Mouse (Mus musculus) macrophage (primary cell): ENCODE data around the gene Atxn7l1. TPM values are rescaled to one million over a fixed set of nuclear protein-coding genes. Genes with fewer than 3 reads are reported as not detected.

Experiments
- H3K27ac ChIP-seq: fragments of 350-480 bp; formaldehyde crosslinking; 2 replicates; pipeline ENCODE4 v1.9.0; 2021
- H3K36me3 ChIP-seq: fragments of 350-480 bp; formaldehyde crosslinking; 2 replicates; pipeline ENCODE4 v1.9.0; 2021; ENCODE audit errors: inconsistent target
- H3K4me3 ChIP-seq: fragments of 350-480 bp; formaldehyde crosslinking; 2 replicates; pipeline ENCODE4 v1.9.0; 2021; ENCODE audit errors: inconsistent target
- H3K79me2 ChIP-seq: fragments of 350-480 bp; formaldehyde crosslinking; 2 replicates; pipeline ENCODE4 v1.9.0; 2021; ENCODE audit errors: inconsistent target
- WGBS: methylation state at CpG from one replicate; pipeline ENCODE4 v1.1.7; 2026; ENCODE audit warnings: inconsistent platforms; ENCODE audit not compliant: missing documents; 5-methylcytosine and 5-hydroxymethylcytosine counted together
- polyA plus RNA-seq: library from polyadenylated mRNA; stranded (reverse); fragments of 250-400 nt; gene quantifications from 3 replicates; pipeline ENCODE4 v1.2.4, GENCODE M21; 2018; ENCODE audit warnings: inconsistent platforms

The Atxn7l1 gene
- polyA plus RNA-seq, 1 experiment from 2014 or later = 70.4 TPM

- H3K79me2 ChIP-seq = no peaks in the 10 kb centered on the region; the same call in 1 of the 2 replicates
- H3K27ac ChIP-seq = no peak overlapping the region
- WGBS = 97% methylated on average over 6 of the region's 6 CpGs
- H3K4me3 ChIP-seq = no peak overlapping the region
- 0 out of 2 replicates have a peak, but pooled peaks cover 6% of the 10 kb centered on the region for H3K36me3 ChIP-seq
Observed at GRCm38 (mm10) chr12:33206300-33206699, 58.8 kb downstream of the Atxn7l1 start.

DNA sequence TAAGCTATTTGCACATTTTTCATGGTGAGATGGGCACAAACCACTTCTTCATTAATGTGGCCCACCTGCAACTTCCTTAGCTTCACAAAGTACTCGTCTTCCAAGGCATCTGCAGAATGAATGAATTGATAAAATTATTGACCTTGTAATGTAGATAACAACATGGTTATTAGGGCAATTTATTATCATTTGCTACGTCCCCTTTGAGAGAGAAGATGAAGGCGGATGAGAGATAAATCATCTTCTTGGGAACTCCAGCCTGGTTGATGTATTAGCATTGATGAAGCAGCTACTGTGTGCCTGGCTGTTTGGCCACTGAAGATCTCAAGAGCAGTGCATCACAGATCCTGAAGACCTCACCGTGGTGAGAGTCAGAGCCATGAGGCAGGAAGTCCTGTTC lies 63.4 kb downstream of the Atxn7l1 start:
- Histone ChIP-seq H3K36me3 (0 out of 2 replicates have a peak, but pooled peaks cover 6% of the 10 kb centered on the region), H3K4me3 (no peak overlapping the region), H3K79me2 (no peaks in the 10 kb centered on the region), H3K27ac (no peak overlapping the region)
- WGBS = 66% methylated on average over 4 of the region's 4 CpGs

DNA sequence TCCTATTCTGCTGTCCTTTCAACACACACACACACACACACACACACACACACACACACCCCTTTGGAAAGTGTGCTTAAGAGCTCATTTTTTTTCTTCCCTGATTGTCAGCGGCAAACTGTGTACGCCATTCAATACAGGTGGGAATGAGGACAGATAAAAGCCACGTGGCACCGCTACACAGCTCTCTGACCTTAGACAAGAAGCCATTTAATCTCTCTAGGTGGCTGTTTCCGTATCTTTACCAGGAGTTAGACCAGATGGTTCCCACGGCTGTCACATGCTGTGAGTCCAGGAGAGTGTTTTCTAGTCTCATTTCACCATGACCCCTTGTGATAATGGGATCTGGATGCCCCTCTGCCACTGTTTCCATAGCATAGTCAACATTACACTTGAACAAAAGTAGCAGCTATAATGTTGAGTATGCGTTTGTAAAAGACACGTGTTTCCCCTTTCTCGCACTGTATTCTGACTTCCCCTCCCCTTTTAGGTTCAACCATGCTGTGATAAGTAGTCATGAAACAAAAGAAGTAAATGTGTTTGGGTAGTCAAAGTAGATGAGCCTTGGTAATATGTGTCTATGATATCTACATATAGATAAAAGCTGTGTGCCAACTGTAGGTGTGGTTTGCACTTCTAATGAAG lies 70.8 kb downstream of the Atxn7l1 start:
- 87% methylated on average over 9 of the region's 9 CpGs for WGBS
- Histone ChIP-seq H3K79me2 (no peaks in the 10 kb centered on the region; the same call in 1 of the 2 replicates), H3K27ac (no peak overlapping the region), H3K36me3 (peaks cover 22% of the 10 kb centered on the region; the same call in 1 of the 2 replicates), H3K4me3 (no peak overlapping the region)

GRCm38 (mm10) chr12:33219436-33219835 lies 71.9 kb downstream of the Atxn7l1 start:
- no peak overlapping the region for H3K27ac ChIP-seq
- WGBS = 92% methylated on average over 7 of the region's 7 CpGs
- peaks cover 26% of the 10 kb centered on the region; the same call in 1 of the 2 replicates for H3K36me3 ChIP-seq
- H3K79me2 ChIP-seq = no peaks in the 10 kb centered on the region; the same call in 1 of the 2 replicates
- no peak overlapping the region for H3K4me3 ChIP-seq

- 85% methylated on average over 4 of the region's 5 CpGs for WGBS
- no peak overlapping the region for H3K4me3 ChIP-seq
- H3K36me3 ChIP-seq = peaks cover 29% of the 10 kb centered on the region; the same call in 1 of the 2 replicates
- no peaks in the 10 kb centered on the region; the same call in 1 of the 2 replicates for H3K79me2 ChIP-seq
- H3K27ac ChIP-seq = no peak overlapping the region
Observed at GRCm38 (mm10) chr12:33220081-33220480, 72.6 kb downstream of the Atxn7l1 start.

- WGBS = 64% methylated on average over 11 of the region's 11 CpGs
- Histone ChIP-seq H3K79me2 (no peaks in the 10 kb centered on the region; the same call in 1 of the 2 replicates), H3K27ac (no peak overlapping the region), H3K4me3 (no peak overlapping the region), H3K36me3 (peaks cover 29% of the 10 kb centered on the region; the same call in 1 of the 2 replicates)
Observed at GRCm38 (mm10) chr12:33220509-33221051, 73.1 kb downstream of the Atxn7l1 start.

GRCm38 (mm10) chr12:33222187-33222586 lies 74.7 kb downstream of the Atxn7l1 start:
- 70% methylated on average over 7 of the region's 7 CpGs for WGBS
- H3K27ac ChIP-seq = no peak overlapping the region

GRCm38 (mm10) chr12:33225117-33225541 lies 77.6 kb downstream of the Atxn7l1 start:
- WGBS = 94% methylated on average over 11 of the region's 11 CpGs
- no peaks in the 10 kb centered on the region; the same call in 1 of the 2 replicates for H3K79me2 ChIP-seq
- H3K4me3 ChIP-seq = no peak overlapping the region
- peaks cover 16% of the 10 kb centered on the region; the same call in 1 of the 2 replicates for H3K36me3 ChIP-seq
- no peak overlapping the region for H3K27ac ChIP-seq

More at GRCm38 (mm10) chr12:33222187-33222586, 74.7 kb downstream of the Atxn7l1 start:
- peaks cover 29% of the 10 kb centered on the region; the same call in 1 of the 2 replicates for H3K36me3 ChIP-seq
- no peak overlapping the region for H3K4me3 ChIP-seq
- no peaks in the 10 kb centered on the region; the same call in 1 of the 2 replicates for H3K79me2 ChIP-seq

DNA sequence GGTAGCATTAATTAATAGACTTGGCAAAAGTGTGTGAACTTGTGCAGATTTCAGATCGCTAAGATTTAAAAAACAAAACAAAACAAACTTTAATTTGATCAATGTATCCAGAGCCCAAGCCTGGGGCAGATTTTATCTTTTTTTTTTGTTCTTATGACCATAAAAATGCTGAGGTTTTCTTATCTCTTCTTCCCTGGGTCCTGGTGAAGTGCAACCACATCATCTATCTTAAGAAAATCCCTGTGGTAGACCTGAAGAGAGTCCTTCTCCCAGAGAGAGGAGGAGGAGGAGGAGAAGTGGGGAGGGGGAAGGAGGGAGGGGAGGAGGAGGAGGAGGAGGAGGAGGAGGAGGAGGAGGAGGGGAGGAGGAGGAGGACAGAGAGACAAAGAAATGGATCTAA lies 78.5 kb downstream of the Atxn7l1 start:
- H3K36me3 ChIP-seq = 0 out of 2 replicates have a peak, but pooled peaks cover 7% of the 10 kb centered on the region
- no peak overlapping the region for H3K4me3 ChIP-seq
- 81% methylated on average over 1 of the region's 1 CpGs for WGBS
- H3K27ac ChIP-seq = no peak overlapping the region
- no peaks in the 10 kb centered on the region; the same call in 1 of the 2 replicates for H3K79me2 ChIP-seq

DNA sequence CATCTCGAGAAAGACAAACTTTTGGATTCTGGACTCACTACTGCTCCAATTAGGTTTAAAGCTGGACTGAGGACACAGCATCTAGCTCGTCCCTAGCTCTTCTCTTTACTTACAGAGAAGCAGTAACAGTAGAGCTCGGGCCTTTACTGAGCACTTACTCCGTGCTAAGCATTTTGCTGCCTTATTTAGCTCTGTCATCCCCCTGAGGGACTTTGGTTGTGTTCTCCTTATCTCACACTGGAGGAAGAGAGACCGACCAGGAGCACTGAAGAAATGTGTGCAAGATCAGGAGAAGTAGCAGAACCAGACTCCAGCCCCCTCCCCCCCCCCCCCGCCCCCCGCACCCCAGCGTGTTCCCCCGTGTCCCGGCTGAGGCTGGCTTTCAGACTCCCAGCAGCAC lies 79.1 kb downstream of the Atxn7l1 start:
- 98% methylated on average over 5 of the region's 10 CpGs for whole genome bisulfite sequencing
- H3K36me3 ChIP-seq = 0 out of 2 replicates have a peak, but pooled peaks cover 7% of the 10 kb centered on the region
- no peak overlapping the region for H3K27ac ChIP-seq
- no peak overlapping the region for H3K4me3 ChIP-seq
- H3K79me2 ChIP-seq = no peaks in the 10 kb centered on the region; the same call in 1 of the 2 replicates

DNA sequence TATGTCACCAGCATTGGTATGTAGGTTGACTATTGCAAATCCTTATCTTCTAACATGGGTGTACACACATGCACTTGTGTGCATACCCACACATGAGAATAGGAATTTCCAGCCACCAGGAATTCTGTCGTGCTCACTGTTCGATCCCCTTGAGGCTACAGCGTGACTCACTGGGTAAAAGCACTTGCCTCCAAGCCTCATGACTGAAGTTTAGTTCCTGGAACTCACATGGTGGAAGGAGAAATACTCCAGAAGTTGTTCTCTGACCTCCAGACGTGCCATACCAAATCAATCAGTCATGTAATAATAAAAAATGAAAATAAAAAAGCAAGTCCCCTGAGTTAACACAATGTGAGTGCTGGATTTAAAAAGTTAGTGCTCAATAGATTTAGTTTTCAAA lies 87.8 kb downstream of the Atxn7l1 start:
- Histone ChIP-seq H3K79me2 (no peaks in the 10 kb centered on the region; the same call in 1 of the 2 replicates), H3K27ac (no peak overlapping the region), H3K4me3 (no peak overlapping the region), H3K36me3 (no peaks in the 10 kb centered on the region)
- 87% methylated on average over 4 of the region's 4 CpGs for WGBS

GRCm38 (mm10) chr12:33235771-33236323 lies 88.4 kb downstream of the Atxn7l1 start:
- Histone ChIP-seq H3K4me3 (no peak overlapping the region), H3K79me2 (no peaks in the 10 kb centered on the region; the same call in 1 of the 2 replicates), H3K36me3 (no peaks in the 10 kb centered on the region), H3K27ac (no peak overlapping the region)
- WGBS = 93% methylated on average over 13 of the region's 13 CpGs

- no peaks in the 10 kb centered on the region; the same call in 1 of the 2 replicates for H3K79me2 ChIP-seq
- no peak overlapping the region for H3K4me3 ChIP-seq
- H3K27ac ChIP-seq = no peak overlapping the region
- no peaks in the 10 kb centered on the region for H3K36me3 ChIP-seq
- WGBS = 92% methylated on average over 11 of the region's 11 CpGs
Observed at GRCm38 (mm10) chr12:33236344-33237049, 89.0 kb downstream of the Atxn7l1 start.

DNA sequence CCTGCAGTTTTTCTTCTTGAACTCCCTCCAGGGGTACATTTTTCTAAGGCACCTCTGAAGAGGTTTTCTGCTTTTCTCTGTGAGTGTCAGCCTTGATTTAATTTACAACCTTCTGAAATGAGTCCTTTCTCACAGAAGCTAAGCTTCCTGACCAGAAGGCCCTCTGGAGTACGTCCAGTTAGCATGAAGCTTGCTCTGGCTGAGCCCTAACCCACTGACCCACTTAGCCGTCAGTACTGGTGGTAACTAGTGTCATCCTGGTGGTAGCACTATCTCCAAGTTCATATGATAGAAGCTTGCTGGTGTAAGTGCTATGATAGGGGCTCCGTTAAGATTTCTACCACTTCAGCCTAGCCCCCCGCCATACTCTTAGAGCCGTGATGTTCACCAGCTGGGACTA lies 89.6 kb downstream of the Atxn7l1 start:
- no peaks in the 10 kb centered on the region; the same call in 1 of the 2 replicates for H3K79me2 ChIP-seq
- no peaks in the 10 kb centered on the region for H3K36me3 ChIP-seq
- WGBS = 96% methylated on average over 5 of the region's 5 CpGs
- no peak overlapping the region for H3K27ac ChIP-seq
- H3K4me3 ChIP-seq = no peak overlapping the region
